Mouse (Mus musculus) kidney, postnatal 0 days (tissue): ENCODE results near the gene Hsd11b2. TPM values are rescaled to one million over a fixed set of nuclear protein-coding genes. Genes with fewer than 3 reads are reported as not detected.

Source experiments
- ATAC-seq: fragments of 200-750 bp; cut with Nextera tagmentation; replicated peaks from 2 replicates; pipeline ENCODE4 v1.8.0; 2017; ENCODE audit warnings: low read depth, moderate number of reproducible peaks, moderate TSS enrichment, moderate library complexity; ENCODE audit not compliant: low FRiP score
- DNase-seq: peaks from one replicate; pipeline ENCODE4 v3.0.0-alpha.2; 2016; ENCODE audit warnings: low spot score
- H3K27ac ChIP-seq: fragments of 300-500 bp; sonication (generic); 2 replicates; pipeline ENCODE4 v1.5.1; 2014; ENCODE audit warnings: mild to moderate bottlenecking
- H3K27me3 ChIP-seq: fragments of 300-500 bp; sonication (generic); 2 replicates; pipeline ENCODE4 v1.6.1; 2014; ENCODE audit warnings: low read length, mixed read lengths; ENCODE audit not compliant: insufficient read depth
- H3K36me3 ChIP-seq: fragments of 300-500 bp; sonication (generic); 2 replicates; pipeline ENCODE4 v1.6.1; 2014; ENCODE audit warnings: low read length, mixed read lengths; ENCODE audit not compliant: insufficient read depth
- H3K4me1 ChIP-seq: fragments of 300-500 bp; sonication (generic); replicated peaks from 2 replicates; pipeline ENCODE4 v1.6.1; 2014; ENCODE audit warnings: antibody characterized with exemption, low read length, mixed read lengths; ENCODE audit not compliant: insufficient read depth
- H3K4me2 ChIP-seq: fragments of 300-500 bp; sonication (generic); 2 replicates; pipeline ENCODE4 v1.6.1; 2014; ENCODE audit warnings: mild to moderate bottlenecking, low read length, moderate library complexity, mixed read lengths
- H3K4me3 ChIP-seq: fragments of 300-500 bp; sonication (generic); replicated peaks from 2 replicates; pipeline ENCODE4 v1.5.1; 2014; ENCODE audit warnings: low read depth, low read length
- H3K9ac ChIP-seq: fragments of 300-500 bp; sonication (generic); 2 replicates; pipeline ENCODE4 v1.6.1; 2014; ENCODE audit warnings: low read depth, low read length
- H3K9me3 ChIP-seq: fragments of 300-500 bp; sonication (generic); replicated peaks from 2 replicates; pipeline ENCODE4 v1.6.1; 2016; ENCODE audit warnings: low read length, inconsistent platforms, mixed read lengths
- CTCF ChIP-seq: IDR thresholded peaks from 2 replicates; pipeline ENCODE4 v1.5.1; 2016; ENCODE audit warnings: antibody characterized with exemption, low read depth, mild to moderate bottlenecking, moderate library complexity
- WGBS: fragments of 180-500 bp; shearing (Covaris S2); extraction: QIAGEN DNeasy Blood & Tissue Kit; methylation state at CpG from one replicate; pipeline ENCODE4 v1.1.7; 2014; 5-methylcytosine and 5-hydroxymethylcytosine counted together
- polyA plus RNA-seq: library from polyadenylated mRNA; unstranded; fragments of >200 nt; fragmentation: Nextera tagmentation; extraction: Ambion mirVana; gene quantifications from 2 replicates; pipeline ENCODE4 v1.2.1, GENCODE M21; 2015

Gene Hsd11b2
- polyA plus RNA-seq, 1 experiment from 2014 or later, result 42.4 TPM

DNA sequence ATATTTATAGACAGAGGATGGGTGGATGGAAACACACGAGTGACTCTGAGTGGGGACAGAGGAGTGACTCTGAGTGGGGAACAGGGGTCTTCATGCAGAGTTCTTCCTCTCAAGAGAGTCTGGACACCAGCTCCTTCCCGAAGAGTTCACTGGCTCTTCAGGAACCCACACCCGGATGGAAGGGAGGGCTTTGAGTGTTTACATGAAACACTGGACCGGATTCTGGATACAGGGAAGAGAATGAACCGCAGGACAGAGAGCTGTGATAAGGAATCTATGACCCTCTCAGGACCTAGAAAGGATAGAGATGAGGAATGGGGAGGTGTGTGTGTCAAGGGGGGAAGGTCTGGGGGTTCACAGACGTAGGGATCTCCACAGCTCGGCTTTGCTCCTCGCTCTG lies 1.2 kb upstream of the Hsd11b2 start:
- Histone ChIP-seq H3K27ac (no peak overlapping the region), H3K9me3 (no peaks in the 10 kb centered on the region), H3K4me2 (peak overlapping the region; percentile 8), H3K36me3 (0 out of 2 replicates have a peak, but pooled peaks cover 3% of the 10 kb centered on the region), H3K4me3 (no peak overlapping the region), H3K9ac (no peak overlapping the region), H3K4me1 (peaks cover 32% of the 10 kb centered on the region; the same call in 1 of the 2 replicates), H3K27me3 (no peaks in the 10 kb centered on the region)
- ATAC-seq (no peak), DNase-seq (peak; percentile 65)
- TF ChIP-seq CTCF, result no peak
- 32% methylated on average over 8 of the region's 8 CpGs for WGBS

DNA sequence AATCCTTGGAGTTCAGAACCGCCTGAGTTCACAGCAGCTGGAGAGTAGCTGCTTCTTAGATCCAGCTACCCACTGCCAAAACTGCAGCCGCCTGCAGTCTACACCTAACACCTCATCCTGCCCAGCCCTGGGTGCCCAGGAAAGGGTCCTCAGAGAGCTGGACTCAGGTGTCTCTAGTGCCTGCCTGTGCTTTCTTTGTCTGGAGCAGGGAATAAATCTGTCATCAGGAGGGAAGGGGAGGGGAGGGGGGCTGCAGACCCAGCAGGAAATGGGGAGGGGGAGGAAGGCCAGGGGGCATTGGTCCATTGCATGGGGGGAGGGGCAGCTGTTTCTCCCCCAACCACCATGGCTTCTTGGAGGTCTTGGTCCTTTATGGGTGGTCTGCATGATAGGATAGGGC lies 1.0 kb downstream of the Hsd11b2 start:
- H3K9ac ChIP-seq, result peak overlapping the region; percentile 49

DNA sequence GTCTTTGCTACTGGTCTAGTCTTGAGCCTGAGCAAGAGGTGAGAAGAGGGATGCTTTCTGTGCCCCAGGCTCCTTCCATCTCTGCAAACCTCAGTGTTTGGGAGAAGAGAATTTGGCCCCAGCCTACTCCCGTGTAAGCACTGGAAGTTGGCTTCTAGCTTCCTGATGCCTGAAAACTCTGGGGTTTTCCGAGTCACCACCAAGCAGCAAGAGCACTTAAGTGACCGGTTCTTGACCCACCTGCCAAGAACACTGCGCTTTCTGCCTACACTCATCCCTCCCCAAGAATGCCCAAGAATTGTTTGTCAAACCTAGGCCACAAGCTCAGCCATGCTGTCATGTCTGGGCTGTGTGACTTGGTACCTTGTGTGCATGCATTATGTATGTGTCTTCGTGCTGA lies 2.0 kb downstream of the Hsd11b2 start:
- DNase-seq, result no peak
- H3K36me3 ChIP-seq, result peaks cover 16% of the 10 kb centered on the region; the same call in 1 of the 2 replicates
- no peak overlapping the region for H3K27ac ChIP-seq
- no peak for ATAC-seq
- no peak overlapping the region for H3K9ac ChIP-seq
- H3K27me3 ChIP-seq, result no peaks in the 10 kb centered on the region
- TF ChIP-seq CTCF, result no peak
- peaks cover 35% of the 10 kb centered on the region; the same call in 1 of the 2 replicates for H3K4me1 ChIP-seq
- no peak overlapping the region for H3K4me3 ChIP-seq
- WGBS, result 47% methylated on average over 5 of the region's 5 CpGs
- no peaks in the 10 kb centered on the region for H3K9me3 ChIP-seq
- peak overlapping the region; percentile 86; the same call in 1 of the 2 replicates for H3K4me2 ChIP-seq

More for the DNA sequence above, 1.0 kb downstream of the Hsd11b2 start:
- 3% methylated on average over 2 of the region's 2 CpGs for WGBS
- H3K27me3 ChIP-seq, result no peaks in the 10 kb centered on the region
- no peak for TF ChIP-seq CTCF
- H3K27ac ChIP-seq, result no peak overlapping the region
- H3K4me1 ChIP-seq, result peaks cover 35% of the 10 kb centered on the region; the same call in 1 of the 2 replicates
- peaks cover 8% of the 10 kb centered on the region; the same call in 1 of the 2 replicates for H3K36me3 ChIP-seq
- peak overlapping the region; percentile 86 for H3K4me2 ChIP-seq
- H3K9me3 ChIP-seq, result no peaks in the 10 kb centered on the region
- H3K4me3 ChIP-seq, result peak overlapping the region; percentile 39
- ATAC-seq, result no peak
- DNase-seq, result no peak

DNA sequence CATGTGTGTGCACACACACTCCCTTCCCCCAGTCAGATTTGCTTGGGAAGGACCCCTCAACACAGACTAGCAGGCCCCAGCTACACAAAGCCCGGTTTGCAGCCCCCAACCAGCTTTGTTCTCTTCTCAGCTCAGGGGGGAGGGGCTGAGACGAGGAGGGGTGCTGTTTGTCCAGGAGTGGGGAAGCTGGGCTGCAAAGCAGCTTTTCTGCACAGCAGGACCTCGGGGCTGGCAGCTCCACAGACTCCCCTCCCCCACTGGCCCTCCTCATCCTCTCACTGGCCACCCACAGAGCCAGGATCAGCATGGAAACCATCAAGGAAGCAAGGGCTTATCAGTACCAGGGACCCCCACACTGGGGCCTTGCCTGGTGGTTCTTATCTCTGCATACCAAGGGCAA lies 2.5 kb downstream of the Hsd11b2 start:
- no peaks in the 10 kb centered on the region for H3K27me3 ChIP-seq
- no peaks in the 10 kb centered on the region for H3K9me3 ChIP-seq
- no peak for DNase-seq
- no peak overlapping the region for H3K4me3 ChIP-seq
- WGBS, result 2% methylated on average over 3 of the region's 3 CpGs
- H3K27ac ChIP-seq, result no peak overlapping the region
- peaks cover 34% of the 10 kb centered on the region; the same call in 1 of the 2 replicates for H3K4me1 ChIP-seq
- peaks cover 16% of the 10 kb centered on the region; the same call in 1 of the 2 replicates for H3K36me3 ChIP-seq
- no peak overlapping the region for H3K9ac ChIP-seq
- TF ChIP-seq CTCF, result no peak
- peak overlapping the region; percentile 86; the same call in 1 of the 2 replicates for H3K4me2 ChIP-seq
- no peak for ATAC-seq

DNA sequence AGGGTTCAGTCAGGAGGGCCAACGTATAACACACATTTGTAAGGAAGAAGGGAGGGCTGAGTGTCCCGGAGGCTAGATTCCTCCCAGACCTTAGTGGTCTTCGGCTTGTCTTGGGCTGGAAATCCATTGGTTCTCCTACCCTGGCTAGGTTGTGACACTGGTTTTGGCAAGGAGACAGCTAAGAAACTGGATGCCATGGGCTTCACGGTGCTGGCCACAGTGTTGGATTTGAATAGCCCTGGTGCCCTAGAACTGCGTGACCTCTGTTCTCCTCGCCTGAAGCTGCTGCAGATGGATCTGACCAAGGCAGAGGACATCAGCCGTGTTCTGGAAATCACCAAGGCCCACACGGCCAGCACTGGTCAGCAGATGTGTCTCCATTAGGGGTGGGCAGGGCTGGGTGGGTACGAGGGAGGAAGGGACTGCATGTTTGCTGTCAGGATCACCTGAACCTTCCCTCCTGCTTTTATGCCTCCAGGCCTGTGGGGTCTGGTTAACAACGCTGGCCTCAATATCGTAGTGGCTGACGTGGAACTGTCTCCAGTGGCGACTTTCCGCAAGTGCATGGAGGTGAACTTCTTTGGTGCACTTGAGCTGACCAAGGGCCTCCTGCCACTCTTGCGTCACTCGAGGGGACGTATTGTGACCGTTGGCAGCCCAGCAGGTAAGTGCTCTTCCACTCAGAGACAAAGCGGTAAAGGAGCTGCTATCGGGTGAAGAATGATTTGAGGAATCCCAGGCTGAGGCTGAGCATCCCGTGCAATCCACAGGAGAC lies 3.6 kb downstream of the Hsd11b2 start:
- ATAC-seq (no peak), DNase-seq (no peak)
- Histone ChIP-seq H3K9me3 (no peaks in the 10 kb centered on the region), H3K9ac (no peak overlapping the region), H3K27me3 (no peaks in the 10 kb centered on the region), H3K27ac (no peak overlapping the region), H3K36me3 (peaks cover 16% of the 10 kb centered on the region; the same call in 1 of the 2 replicates), H3K4me1 (peaks cover 27% of the 10 kb centered on the region; the same call in 1 of the 2 replicates), H3K4me2 (no peak overlapping the region), H3K4me3 (no peak overlapping the region)
- TF ChIP-seq CTCF, result peak; percentile 14; the same call in 1 of the 2 replicates
- WGBS, result 70% methylated on average over 21 of the region's 21 CpGs

DNA sequence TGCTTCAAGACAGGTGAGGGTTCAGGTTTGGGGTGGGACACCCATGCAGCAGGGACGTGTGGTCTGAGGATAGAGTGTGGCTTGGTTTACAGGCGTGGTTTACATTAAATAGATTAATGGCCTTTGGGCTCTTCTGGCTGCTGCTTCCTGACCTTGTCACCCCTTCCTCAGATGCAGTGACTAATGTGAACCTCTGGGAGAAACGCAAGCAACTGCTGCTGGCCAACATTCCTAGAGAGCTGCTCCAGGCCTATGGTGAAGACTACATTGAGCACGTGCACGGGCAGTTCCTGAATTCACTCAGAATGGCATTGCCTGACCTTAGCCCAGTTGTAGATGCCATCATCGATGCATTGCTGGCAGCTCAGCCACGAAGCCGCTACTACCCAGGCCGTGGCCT lies 4.3 kb downstream of the Hsd11b2 start:
- peak; percentile 80 for DNase-seq
- Histone ChIP-seq H3K4me2 (no peak overlapping the region), H3K4me1 (peaks cover 21% of the 10 kb centered on the region; the same call in 1 of the 2 replicates)

More for the DNA sequence above, 4.3 kb downstream of the Hsd11b2 start:
- WGBS, result 28% methylated on average over 9 of the region's 9 CpGs
- Histone ChIP-seq H3K27ac (no peak overlapping the region), H3K9ac (no peak overlapping the region), H3K27me3 (no peaks in the 10 kb centered on the region), H3K4me3 (no peak overlapping the region), H3K9me3 (no peaks in the 10 kb centered on the region), H3K36me3 (peaks cover 16% of the 10 kb centered on the region; the same call in 1 of the 2 replicates)
- no peak for TF ChIP-seq CTCF
- no peak for ATAC-seq
